Mouse (Mus musculus): ENCODE measurements around the gene Rabl6.

- no peak for TF ChIP-seq POLR2A (IDR thresholded peaks at IDR 0.05; ENCODE audit: low read depth, low read length)
- no peak for TF ChIP-seq CTCF (conservative IDR thresholded peaks at IDR 0.05; ENCODE audit: insufficient read depth, insufficient read length, low read depth, low read length)
Observed at GRCm38 (mm10) chr2:25625986-25626385, 17.7 kb upstream of the Rabl6 start.
